Mouse (Mus musculus): ENCODE results near the gene Ccdc88c.

Gene Ccdc88c

DNA sequence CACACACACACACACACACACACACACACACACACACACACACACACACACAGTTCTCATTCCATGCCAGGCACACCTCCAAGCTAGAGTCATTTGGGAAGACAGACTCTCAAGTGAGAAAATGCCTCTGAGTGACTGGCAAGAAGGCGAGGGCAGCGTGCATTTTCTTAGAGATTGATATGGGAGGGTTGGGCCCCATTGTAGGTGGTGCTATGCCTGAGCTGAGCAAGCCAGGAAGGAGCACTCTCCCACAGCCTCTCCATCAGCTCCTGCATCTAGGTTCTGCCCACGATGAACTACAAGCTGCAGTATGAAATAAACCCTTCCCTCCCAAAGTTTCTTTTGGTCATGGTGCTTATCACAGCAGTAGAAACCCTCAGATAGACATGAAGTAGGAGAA, 63.6 kb downstream of the Ccdc88c start:
- DNase-seq: no peak

DNA sequence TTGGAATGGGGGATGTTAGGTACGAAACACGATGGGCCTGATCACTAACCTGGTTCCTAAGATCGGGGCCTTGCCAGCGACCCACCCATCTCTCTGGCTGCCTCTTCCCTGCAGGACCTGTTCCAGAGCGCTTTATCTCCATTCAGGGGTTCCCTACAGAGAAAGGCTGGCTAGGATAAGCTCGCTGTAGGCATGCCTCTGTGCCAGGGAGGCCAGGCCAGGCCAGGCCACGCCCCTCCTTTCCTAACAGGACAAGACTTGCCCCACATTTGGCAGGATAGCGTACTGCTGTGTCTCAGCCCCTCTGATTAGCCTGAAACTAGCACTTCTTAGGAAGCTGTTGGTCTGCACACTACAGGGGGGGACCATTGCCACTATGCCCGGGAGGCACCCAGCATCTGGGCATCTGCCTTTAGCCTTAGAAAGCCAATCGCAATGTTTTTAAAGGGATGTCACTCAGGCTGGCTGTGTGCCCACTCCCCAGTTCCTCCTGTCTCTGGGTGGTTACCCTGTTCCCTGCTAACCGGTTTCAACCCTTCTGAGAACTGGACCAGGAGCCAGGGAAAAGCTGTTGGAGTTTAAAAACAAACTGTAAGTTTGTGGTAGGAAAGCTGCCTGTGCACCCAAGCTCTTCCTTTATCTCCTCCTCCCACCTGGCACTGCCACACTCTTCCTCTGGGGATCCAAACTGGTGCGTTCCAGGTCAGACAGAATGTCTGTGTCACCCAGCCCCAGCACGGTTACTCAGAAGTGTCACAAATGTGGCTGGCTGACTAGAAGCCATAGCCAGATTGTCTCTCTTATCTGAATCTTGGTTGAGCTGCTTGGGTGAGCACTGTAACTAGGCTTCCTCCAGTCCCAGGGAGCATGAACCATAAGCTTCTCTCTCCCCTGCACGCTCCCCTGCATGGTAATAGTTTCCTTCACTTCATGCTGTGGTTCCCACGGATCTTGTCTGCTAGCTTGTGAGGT, 69.9 kb downstream of the Ccdc88c start:
- DNase-seq: peak; percentile 69

DNA sequence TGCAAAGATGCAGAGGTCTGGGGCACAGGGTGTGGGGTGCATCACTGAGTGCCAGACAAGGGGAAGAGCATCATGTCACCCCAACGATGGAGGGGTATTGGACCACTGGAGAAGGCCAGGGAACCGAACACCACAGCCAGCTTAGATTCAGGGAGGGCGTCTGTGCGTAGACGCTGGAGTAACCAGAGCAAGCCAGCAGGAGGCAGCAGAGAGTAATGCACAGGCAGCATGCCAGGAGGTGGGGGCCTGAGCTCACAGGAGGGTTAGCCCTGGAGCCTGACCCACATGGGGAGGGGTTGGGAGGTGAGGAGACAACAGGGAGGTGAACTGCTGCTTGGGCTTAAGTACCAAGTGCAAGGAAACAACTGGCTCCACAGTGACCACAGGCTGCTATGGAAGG, 70.8 kb downstream of the Ccdc88c start:
- DNase-seq: peak; percentile 77

DNA sequence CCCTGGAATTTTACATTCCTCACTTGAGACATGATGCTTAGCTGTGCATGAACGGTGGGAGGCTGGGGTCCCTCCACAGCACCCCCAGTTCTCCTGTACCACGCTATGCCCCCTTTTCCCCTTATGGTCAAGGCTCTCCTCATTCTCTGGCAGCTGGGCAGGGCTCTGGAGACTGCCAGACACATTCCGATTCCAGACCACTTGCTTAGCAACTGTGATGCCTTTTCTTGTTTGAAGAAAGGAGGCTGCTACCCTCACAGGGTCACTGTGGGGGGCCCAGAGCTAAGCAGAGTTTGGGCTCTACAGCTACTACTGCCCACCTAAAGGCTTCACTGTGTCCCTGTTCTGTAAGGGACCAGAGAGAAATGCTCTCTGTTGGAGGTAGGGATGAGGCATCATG, 71.6 kb downstream of the Ccdc88c start:
- no peak for DNase-seq

DNA sequence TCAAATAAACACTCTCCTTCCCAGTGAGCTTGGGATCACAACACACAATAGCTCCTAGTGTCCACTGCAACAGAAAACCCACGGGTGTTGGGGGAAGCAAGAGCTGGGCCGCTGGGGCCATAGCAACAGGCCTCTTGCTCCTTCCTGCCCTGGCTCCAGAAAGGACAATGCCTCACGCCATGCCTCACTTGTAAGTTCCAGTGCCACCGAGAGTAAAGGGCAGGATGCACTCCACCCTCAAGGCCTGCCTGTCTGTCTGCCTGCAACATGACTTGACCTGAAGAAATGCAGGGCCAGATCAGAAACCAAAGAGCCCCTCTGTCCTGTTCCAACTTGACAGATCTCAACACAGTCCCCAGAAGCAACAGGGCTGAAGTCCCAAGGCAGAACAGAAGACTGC, 72.0 kb downstream of the Ccdc88c start:
- DNase-seq: no peak

DNA sequence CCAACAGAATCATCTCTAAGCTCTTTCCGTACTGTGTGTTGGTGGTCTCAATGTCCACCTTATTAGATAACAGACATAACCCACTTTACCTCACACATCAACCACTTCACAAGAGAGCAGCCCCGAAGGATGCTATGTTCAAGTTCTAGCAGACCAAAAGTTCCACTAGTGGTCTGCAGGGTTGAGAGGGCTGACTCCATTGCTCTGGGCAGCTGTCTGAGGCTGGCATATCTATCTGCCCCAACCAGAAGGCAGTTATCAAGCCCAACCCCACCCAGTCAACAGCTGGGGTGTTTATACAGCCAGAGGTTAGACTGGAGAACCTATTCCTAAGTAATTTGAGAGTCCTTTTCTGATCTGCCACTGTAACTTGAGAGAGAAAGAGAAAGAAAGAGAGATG, 72.8 kb downstream of the Ccdc88c start:
- no peak for DNase-seq

DNA sequence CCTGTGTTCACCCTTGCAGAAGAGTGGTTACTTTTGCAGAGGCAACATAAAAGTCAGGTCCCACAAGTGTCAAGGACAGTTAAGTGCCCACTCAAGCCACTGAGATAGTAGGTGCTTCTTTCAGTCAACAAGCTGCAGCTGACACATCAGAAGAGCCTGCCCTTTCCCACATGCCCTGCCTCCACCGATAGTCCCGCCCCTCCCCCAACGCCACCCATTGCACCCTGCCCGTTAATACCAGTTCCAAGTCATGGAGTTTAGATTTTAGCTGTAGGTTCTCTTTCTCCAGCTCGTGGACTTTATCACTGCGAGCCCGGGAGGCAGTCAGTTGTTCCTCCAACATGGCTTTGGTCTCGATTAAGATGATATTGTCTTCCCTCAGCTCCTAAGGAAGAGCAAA, 74.9 kb downstream of the Ccdc88c start:
- DNase-seq: peak; percentile 19

DNA sequence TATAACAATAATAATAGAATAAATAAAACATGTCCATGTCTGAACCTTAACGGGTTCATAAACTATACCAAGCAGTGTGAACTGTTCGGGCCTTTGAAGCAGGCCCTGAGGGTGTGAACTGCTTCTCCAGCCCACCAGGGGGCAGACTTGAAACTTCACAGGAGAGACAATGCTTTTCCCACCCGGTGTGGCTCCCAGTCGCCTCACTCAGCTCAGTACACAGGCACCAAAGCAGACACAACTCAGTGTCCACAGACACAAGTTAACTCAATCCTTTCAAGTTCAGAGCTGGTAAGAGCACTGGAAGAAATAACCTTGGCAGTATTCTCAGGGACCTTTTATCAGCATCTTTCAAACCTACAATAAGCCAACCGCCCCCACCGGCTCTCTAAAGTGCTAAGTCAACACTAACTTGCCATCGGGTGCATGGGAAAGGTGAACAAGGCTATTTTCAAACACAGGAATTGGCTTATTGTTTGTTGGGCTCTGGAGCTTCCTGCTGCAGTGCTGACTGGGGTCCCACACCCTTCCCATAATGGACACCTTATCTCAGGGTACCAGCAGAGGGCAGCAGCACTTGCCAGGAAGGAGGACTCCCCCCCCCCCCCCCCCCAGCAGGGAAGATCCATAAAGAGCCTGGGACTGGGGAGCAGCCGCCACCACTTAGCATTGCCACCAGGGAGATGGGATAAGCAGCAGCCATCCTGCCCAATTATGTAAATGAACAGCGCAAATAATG, 76.5 kb downstream of the Ccdc88c start:
- peak; percentile 88 for DNase-seq

DNA sequence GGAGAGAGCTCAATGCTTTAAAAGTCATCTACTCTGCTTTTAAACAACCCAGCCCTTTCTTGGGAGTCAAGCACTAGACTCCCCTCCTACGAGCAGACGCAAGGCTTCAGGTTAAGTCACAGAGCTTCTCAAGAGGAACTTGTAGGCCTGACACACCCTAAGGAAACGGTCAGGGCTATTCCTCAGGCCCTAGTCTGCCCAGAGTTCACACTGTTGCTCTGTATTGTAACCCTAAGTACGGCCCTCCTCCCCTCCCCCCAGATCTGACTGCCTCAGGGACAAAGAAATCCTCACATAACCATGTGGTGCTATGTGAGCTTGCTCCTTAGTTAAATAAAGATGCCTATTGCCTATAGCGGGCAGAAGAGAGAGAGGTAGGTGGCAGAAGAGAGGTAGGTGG, 79.7 kb downstream of the Ccdc88c start:
- DNase-seq: peak; percentile 57

DNA sequence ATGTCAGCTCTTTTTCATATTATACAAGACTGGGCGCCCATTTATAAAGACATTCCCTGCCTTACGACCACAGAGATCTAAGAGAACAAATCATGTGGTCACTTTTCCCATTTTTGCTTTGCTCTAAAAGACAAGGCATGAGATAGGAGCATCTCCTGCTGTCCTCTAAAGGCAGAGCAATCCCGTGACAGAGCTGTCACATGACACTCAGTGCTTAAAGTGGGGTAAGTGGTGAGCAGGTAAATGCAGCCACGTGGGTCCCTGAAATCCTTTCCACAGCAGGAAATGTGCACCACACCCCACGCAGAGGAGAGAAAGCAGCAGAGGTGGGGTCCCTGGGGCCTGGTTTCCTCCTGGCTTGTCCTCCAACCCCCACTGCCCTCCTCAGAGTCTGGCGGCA, 80.8 kb downstream of the Ccdc88c start:
- DNase-seq: no peak

DNA sequence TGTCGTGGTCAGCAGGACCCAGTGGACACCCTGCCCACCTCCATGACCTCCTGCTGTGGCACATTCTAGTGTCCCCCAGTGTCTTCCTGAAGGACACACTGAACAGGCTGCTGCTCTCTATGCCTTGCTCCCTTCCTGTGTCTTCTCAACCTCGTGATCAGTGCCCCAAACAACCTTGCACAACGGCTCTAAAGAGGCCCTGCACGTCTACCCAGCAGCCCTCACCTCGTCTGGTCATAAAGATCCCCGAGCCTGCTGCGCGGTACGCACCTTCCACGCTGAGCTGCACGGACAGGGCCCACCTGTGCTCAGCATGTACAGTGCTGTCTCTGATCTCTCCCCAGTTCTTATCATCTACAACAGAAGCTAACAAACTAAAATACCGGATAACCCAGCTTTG, 82.9 kb downstream of the Ccdc88c start:
- no peak for DNase-seq

DNA sequence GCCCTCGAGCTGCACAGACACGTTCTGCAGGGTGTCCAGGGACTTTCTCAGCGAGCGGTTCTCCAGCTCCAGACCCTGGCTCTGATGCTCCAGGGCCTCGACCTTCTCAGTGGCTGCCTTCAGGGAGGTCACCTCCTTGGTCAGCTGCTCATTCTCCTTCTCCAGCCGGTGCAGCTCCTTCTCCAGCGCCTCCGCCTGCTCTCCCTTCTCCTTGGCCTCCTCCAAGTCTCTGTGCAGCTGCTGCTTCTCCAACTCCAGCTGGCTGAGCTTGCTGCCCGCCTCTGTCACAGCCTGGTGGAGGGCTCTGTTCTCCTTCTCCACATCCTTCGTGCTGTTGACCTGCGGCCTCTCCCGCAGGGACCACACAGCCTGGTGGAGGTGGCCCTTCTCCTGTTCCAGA, 83.4 kb downstream of the Ccdc88c start:
- DNase-seq: no peak

DNA sequence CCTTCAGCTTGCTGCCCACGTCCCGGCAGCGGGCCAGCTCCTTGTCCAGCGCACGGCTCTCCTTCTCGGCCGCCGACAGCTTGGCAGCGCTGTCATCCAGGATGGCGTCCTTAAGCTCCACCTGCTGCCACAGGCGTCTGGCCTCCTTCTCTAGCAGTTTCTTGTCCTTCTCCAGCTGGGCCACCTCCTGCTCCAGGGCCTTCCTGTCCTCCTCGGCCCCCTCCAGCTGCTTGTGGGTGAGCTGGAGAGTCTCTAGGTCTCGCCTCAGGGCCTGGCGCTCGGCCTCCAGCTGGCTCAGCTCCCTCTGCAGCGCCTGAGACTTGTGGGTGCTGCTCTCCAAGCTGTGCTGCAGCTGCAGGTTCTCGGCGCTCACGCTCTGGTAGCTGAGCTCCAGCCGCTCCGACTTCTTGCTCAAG, 83.9 kb downstream of the Ccdc88c start:
- DNase-seq: no peak

DNA sequence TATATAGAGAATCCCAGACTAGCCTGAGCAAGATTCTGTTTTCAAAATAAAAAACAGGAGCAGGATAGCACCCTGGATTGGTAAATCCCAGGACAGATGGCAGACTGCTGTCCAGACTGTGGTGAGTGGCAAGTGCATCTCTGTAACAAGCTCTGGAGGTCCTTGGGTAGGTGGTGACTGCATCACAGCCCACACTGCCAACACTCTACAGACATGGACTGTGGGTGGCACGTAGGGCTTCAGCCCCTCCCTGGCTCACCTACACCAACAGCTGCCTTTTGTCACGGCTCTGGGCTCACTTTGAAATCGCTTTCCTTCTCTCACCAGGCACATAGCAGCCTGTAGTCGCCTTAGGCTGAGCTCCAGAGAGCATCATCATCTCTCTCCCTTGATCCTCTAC, 85.7 kb downstream of the Ccdc88c start:
- no peak for DNase-seq

DNA sequence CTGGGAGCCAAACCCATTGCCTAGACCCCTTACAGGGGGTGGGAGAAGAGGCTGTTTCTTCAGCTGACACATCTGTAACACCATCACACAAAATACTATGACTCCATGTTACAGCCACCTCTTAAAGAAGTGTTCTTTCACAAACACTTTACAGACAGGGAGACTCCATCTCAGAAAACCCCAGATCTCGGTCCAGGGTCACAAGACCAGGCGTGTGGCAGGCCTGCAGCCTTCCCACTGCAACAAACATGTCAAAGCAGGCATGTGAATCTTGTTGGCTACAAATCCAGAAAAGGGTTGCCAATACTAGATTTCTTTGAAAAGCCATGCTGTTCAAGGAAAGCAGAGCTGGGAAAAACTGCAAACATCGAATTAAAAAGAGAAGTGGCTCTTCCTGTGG, 87.5 kb downstream of the Ccdc88c start:
- DNase-seq: no peak

DNA sequence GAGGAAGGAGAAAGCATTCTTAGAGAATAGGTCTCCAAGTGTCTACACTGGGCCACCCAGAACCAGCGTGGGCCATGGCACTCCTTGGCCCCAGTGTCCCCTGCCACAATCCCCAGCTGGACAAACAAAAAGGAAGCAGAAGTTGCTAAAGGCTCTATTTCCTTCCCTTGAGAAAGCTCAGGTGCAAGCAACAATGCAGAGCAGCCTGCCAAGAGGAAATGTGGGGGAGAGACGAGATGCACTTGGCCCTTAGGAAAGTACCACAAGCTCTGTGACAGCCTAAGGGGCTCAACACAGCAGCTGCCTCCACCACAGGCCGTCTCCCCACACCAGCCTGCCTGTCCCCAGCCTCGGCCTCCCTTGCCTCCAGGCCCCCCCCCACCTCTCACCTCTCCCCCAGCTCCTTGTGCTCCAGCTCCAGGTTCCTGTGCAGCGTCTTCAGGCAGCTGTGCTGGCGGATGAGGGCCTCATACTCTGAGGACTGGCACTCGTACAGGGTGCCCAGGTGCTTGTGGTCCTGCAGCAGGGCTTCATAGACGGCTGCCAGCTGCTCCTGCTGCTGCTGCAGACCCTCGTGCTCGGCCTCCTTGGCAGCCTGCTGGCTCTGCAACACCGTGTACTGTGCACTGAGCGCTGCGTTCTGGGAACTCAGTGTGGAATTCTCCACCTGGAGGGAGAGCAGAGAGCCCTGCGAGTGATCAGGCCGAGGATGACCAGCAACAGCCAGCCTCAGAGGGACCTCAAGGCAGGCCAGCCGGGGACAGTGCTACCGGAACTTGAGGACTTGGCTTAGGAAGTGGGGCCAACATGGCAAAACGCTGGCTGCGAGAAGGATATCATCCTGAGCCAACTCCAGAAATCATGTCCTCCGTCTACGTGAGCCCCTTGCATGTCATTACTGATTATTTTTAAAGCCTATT, 91.2 kb downstream of the Ccdc88c start:
- peak; percentile 41 for DNase-seq

DNA sequence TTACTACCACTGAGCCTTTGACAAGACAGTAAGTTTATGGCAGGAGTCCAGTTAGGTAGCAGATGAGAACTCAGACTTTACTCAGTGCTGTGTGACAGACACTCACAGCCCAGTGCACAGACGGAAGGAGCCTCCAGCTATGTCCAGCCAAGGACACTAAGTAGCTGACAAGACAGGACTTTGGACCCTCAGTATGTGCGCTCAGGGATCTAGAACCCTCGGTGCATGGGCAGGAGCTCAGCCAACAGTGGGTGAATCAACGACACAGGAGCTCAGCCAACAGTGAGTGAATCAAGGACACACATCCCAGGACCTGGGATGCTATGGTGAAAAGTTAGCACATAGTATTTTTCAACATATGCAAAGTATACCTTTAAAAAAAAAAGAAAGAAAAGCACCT, 92.1 kb downstream of the Ccdc88c start:
- DNase-seq: no peak

DNA sequence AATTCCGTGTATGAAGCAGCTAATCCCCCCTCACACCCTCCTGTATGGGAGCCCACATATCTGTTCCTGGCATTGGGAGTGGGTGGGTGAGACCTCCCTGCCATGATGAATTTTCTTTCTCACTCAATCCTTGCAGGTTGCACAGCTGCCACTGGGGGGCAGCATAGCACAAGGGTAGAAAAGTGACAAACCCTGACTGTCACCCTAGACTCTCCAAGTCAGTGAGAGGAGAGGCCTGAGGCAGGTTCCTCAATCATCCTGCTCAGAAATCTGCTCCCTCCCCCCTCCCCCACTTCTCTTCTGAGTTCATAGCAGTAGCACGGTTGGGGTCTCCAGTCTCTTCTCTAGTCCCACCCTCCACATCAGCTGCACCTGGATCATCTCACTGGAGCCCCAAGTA, 92.7 kb downstream of the Ccdc88c start:
- DNase-seq: peak; percentile 87

DNA sequence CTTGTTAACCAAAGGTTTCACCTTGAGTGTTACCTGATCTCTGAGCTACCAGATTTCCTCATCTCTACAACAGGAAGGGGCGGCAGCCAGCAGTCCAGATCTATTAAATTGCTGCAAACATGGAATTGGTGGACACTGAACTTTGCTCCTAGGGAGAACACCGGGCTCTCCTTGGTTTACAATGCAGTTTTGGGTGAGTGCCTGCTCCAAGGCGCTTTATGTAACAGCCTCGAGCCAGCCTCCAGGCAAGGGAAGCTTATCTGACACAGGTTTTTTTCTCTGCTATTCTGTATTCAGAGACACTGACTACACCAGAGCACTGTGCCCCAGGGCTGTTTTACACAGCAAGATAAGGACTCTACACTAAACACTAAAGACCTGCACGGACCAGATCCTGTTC, 94.1 kb downstream of the Ccdc88c start:
- no peak for DNase-seq

DNA sequence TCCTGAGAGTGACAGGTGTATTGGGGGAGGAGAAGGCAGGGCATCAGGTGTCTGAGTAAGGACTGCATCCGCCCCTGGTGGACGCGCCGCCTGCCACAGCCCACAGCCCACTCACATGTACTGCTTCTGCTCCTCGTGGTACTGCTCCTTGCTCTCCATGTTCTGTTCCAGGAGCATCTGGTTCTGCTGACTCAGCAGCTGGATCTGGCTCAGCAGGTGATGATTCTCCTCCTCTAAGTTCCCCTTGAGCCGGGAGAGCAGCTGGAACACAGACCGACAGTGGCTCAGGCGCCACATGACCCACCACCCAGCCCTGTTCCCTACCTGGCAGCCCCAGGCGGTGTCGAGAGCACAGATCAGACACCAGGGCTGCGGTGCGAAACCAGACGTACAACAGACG, 97.2 kb downstream of the Ccdc88c start:
- no peak for DNase-seq

DNA sequence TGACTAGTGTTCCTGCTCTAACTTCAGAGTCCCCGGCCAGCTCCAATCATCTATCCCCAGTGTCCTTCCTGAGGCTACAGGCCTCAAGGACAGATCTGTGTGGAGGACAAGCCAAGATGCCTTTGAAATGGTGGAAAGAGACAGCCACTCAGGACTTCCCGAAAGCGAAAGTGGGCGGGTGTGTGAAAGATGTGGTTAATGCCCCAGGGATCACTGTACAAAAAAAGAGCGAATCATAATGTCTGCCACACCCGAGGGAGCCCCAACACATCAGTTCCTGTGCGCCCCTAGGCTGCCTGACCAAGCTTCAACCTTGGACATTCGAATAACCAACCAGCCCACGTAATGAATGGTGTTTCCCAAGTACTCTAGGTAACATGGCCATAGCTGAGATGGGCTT, 100.6 kb downstream of the Ccdc88c start:
- DNase-seq: no peak

DNA sequence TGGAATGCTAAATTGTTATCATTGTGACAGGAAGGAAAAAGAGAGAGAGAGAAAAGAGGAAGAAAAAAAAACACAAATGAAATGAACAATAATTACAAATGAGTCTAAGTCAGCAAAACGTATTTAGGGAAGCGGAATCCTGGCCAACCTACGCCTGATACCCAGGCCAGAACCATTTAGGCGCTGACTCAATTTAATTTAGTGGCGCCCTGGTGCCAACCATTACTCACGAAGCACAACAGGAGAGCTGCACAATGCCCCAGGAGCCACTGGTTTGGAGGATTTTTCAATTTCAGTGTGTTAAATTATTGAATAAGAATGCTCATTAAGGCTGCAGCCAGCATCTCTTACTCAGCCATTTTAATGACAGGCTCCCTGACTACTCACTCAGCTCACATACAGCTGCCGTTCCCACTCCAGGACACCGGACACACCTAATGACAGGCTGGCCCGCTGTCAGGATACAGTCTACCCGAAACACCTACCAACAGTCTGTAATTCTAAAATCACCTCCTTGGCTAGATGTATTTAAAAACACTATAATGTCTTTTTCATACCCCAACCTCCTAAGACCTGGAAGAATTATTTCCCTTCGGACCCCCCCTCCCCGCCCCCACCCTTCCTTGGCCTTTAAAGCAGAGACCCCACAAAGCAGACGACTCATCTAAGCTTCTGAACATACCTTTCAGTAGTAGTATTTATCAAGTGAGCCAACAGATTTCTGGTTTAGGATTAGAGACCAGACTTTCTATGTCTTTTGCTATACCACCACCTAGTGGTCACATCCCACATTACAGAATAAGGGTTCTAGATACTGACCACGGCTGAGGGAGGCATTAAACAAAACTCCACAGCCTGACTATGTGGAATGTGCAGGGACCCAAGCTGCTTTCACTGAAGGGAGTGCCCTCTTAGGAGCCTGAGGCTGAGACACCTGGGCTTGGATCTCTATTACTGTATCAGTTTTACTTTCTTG, 102.9 kb downstream of the Ccdc88c start:
- DNase-seq: peak; percentile 91

Measured in lung, postnatal 36 days (tissue).